Mouse (Mus musculus): Measurements from ENCODE around the gene Prkcb. TPM values are rescaled to one million over a fixed set of nuclear protein-coding genes. Genes with fewer than 3 reads are reported as not detected.

Prkcb gene
- total RNA-seq, 2 experiments from 2014 or later: 788 to 796 TPM

DNA sequence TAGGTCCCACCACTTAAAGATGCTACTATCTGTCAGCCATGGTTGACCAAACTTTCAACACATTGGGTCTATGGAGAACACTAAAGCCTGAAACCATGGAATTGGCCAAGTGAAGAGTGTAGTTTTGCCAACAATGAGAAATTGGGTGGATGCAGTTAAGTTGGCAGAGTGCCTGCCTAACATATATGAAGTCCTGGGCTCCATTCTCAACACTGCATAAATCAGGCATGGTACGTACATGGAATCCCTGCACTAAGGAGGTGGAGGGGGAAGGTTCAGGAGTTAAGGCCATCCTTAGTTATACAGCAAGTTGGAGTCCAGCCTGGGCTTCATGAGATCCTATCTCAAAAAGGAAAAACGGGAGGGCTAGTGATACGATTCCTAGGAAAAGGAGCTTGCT lies 364.0 kb downstream of the Prkcb start:
- no peak for DNase-seq (ENCODE audit: low spot score in 2 of 2)
- no peak for TF ChIP-seq CTCF (conservative IDR thresholded peaks at IDR 0.05)
- no peak overlapping the region for H3K4me3 ChIP-seq

GRCm38 (mm10) chr7:122656671-122657070 lies 368.1 kb downstream of the Prkcb start:
- TF ChIP-seq CTCF (conservative IDR thresholded peaks at IDR 0.05): no peak

More for the DNA sequence above, 364.0 kb downstream of the Prkcb start:
- no peak overlapping the region for H3K27ac ChIP-seq

DNA sequence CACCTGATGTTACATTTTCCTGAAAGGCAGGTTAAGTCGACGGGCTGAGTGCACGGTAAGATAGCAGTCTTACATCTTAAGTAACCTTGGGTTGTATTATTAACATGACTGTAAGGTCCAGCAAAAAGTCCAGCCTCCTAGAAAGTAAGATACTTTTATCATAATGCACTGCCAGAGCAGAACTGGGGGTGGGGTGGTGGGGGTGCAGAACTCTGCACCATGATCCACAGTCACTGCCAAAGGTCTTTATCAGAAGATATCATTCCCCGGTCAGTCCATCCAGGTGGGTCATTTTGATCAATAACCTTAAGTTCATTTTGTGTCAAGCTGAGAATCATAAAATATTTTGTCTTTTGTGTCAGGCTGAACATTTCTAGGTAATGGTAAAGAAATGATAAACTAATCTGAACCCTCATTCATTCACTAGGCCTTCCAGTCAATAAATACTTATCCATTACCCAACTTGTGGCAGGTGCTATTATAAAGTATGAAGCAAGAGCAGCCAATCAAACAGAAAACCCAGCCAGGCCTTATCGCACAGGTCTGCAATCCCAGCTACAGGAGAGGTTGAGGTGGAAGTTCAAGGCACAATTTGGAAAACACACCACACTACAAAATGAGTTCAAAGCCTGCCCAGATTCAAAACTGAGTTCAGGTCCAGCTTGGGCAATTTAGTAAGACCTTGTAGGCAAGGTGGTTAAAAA lies 369.0 kb downstream of the Prkcb start:
- DNase-seq (ENCODE audit: low spot score in 2 of 2): no peak
- no peak overlapping the region for H3K4me3 ChIP-seq
- H3K27ac ChIP-seq: no peak overlapping the region
- no peak for TF ChIP-seq CTCF (conservative IDR thresholded peaks at IDR 0.05)

More at GRCm38 (mm10) chr7:122656671-122657070, 368.1 kb downstream of the Prkcb start:
- Histone ChIP-seq H3K27ac (no peak overlapping the region), H3K4me3 (no peak overlapping the region)
- DNase-seq (ENCODE audit: low spot score in 2 of 2): no peak

DNA sequence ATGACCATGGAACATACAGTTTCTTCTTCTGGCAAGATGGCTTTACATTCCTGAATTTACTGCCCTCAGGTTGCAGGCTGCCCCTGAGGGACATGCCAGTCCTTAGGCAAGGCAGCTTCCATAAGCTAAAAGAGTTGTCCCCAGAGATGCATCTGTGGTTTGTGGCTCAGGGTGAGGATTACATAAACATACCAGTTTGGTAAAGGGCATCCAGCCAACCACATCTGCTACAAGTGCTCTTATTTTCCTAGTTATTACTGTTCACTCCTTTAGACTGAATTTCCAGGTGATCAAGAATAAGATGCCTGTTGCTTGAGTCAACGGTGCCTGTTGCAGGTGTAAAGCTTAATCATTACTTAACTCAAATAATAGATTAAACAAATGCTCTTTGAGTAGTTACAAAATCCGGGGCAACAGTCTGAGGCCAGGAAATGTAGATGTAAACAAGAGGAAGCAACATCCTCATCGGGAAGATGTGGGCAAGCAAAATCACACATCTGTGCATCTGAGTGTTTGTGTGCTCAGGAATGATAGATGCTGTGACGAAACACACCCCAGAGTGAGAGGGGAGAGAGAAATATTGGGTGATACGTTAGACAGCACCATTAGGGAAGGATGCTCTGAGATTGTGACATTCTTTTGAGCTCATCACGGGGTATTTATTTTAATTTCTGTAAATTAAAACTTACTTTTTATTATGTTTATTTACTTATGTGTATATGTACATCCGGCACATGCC lies 376.9 kb downstream of the Prkcb start:
- Histone ChIP-seq H3K27ac (no peak overlapping the region), H3K4me3 (no peak overlapping the region)
- no peak for TF ChIP-seq CTCF (conservative IDR thresholded peaks at IDR 0.05)

GRCm38 (mm10) chr7:122667903-122668302 lies 379.4 kb downstream of the Prkcb start:
- DNase-seq (ENCODE audit: low spot score in 2 of 2): peak; percentile 23 to 31
- no peak overlapping the region for H3K4me3 ChIP-seq
- no peak overlapping the region for H3K27ac ChIP-seq
- peak; percentile 88 for TF ChIP-seq CTCF (conservative IDR thresholded peaks at IDR 0.05)

More for the DNA sequence above, 376.9 kb downstream of the Prkcb start:
- no peak for DNase-seq (ENCODE audit: low spot score in 2 of 2)

DNA sequence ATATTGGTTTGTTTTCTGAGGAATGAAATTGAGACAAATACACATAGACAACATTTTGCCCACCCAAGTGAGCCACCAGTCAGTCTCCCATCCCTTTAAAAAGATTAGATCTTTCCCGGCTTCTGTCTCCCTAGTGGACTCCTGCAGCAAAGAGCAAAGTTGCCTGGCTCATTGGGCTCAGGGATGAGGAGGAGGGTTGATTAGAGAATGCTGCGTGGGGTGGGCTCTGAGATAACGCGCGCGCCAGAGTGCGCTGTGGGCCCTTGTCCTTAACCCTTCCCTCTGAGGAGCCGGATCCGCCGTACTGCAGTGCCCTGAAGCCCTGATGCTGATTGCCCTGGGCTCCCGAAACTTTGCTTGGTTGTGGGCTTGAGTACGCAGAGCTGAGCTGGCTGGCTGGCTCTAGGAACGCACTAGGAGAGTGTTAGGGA lies 381.9 kb downstream of the Prkcb start, which contains the start of gene Cacng3:
Gene Cacng3, plus strand, starts transcription at position 51 of the 431 bp plus-strand sequence.
- DNase-seq (ENCODE audit: low spot score in 2 of 2): no peak
- H3K27ac ChIP-seq: peak within 1 kb of the TSS; percentile 92
- H3K4me3 ChIP-seq: peak within 1 kb of the TSS; percentile 67
- no peak for TF ChIP-seq CTCF (conservative IDR thresholded peaks at IDR 0.05)

DNA sequence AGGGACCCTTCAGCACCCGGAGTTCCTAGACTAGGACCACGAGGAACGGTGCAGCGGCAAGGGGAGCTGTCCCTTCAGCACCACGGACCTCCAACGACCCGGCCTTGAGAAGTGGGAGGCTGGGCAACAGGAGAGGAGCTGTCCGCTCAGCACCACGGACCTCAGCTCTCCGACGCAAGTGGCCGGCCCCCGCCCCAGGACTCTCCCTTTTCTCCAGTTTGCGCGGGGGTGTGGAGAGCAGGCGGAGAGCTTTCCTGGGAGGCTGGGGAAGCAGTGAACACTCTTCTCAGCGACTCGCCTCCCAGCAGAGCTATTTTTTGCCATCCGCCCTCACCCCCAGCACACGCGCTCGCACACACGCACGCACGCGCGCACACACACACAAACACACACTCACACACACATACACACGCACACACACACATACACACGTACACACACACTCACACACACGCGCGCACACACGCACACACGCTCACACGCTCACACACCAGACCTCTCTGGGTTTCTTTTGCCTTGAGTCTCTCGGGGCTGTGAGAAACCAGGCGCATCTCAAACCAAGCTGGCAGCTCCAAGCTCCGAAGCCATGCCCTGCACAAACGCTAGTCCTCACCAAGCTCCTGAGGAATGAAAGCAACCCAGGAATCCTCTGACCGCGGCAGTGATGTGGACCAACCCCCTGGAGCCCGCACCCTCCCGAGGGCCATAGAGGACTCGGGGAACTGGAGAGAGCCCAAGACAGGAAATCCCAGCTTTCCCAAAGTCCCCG lies 382.5 kb downstream of the Prkcb start:
- H3K27ac ChIP-seq: peak overlapping the region; percentile 92

DNA sequence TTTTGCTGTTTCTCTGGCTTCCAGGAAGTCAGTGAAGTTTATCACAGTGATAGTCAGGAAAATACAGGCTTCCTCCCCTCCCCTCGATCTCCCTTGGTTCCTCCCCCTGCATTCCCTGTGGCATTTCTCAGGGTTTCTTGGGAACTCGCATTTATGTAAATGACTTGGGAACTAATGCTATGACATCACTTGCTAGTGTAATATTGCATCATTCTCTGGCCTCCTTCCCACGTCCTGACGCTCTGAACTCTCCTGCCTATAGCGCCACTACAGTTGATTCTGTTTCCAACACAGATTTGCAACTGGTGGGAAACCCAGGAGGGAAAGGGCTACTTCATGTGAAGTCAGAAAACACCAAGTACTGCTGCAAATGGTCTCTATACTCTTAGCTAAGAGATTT lies 384.4 kb downstream of the Prkcb start:
- TF ChIP-seq CTCF (conservative IDR thresholded peaks at IDR 0.05): peak; percentile 35
- Histone ChIP-seq H3K4me3 (peak overlapping the region; percentile 67), H3K27ac (peak overlapping the region; percentile 92)
- DNase-seq (ENCODE audit: low spot score in 2 of 2): peak; percentile 32 to 49

More for the DNA sequence above, 382.5 kb downstream of the Prkcb start:
- H3K4me3 ChIP-seq: peak overlapping the region; percentile 67
- peak; percentile 71 to 73 for DNase-seq (ENCODE audit: low spot score in 2 of 2)
- TF ChIP-seq CTCF (conservative IDR thresholded peaks at IDR 0.05): 0 out of 2 replicates have a peak, but pooled peaks have one; percentile 6

GRCm38 (mm10) chr7:122675207-122675606 lies 386.7 kb downstream of the Prkcb start:
- H3K4me3 ChIP-seq: peak overlapping the region; percentile 67
- peak; percentile 27 to 55 for DNase-seq (ENCODE audit: low spot score in 2 of 2)
- 0 out of 2 replicates have a peak overlapping the region, but pooled peaks have one; percentile 7 for H3K27ac ChIP-seq
- no peak for TF ChIP-seq CTCF (conservative IDR thresholded peaks at IDR 0.05)

Other genes with a start within 250 kb of the Prkcb start
- 10 to 100 TPM; 49.6 to 50.7 TPM for gene Ubfd1, start 221.6 kb upstream of the Prkcb start, total RNA-seq (2021)
- gene Ears2, start 221.5 kb upstream of the Prkcb start, total RNA-seq (2021): 10 to 100 TPM in 1 of 2 experiments, 1 to 10 TPM in 1; 9.7 to 10.0 TPM
- gene Ndufab1, start 186.9 kb upstream of the Prkcb start, total RNA-seq (2021): 100 to 1,000 TPM; 259 to 306 TPM
- 1 to 10 TPM; 1.9 to 2.2 TPM for gene Palb2, start 155.8 kb upstream of the Prkcb start, total RNA-seq (2021)
- 100 to 1,000 TPM; 101 to 104 TPM for gene Dctn5, start 155.7 kb upstream of the Prkcb start, total RNA-seq (2021)
- 1 to 10 TPM; 2.1 to 2.9 TPM for gene Plk1, start 129.3 kb upstream of the Prkcb start, total RNA-seq (2021)
- gene Ern2, start 102.5 kb upstream of the Prkcb start, total RNA-seq (2021): under 1 TPM; 0.39 to 0.41 TPM
- gene Chp2, start 69.3 kb upstream of the Prkcb start, total RNA-seq (2021): 1 to 10 TPM; 2.7 to 3.3 TPM